Mouse (Mus musculus) E14TG2a.4 (cell line): Measurements from ENCODE around the gene Bst2.

Experiments used
- CTCF ChIP-seq: conservative IDR thresholded peaks from 2 replicates; pipeline ENCODE4 v1.5.1; 2014; ENCODE audit warnings: low read length
- NANOG ChIP-seq: IDR thresholded peaks from 2 replicates; pipeline ENCODE4 v1.6.1; 2014; ENCODE audit warnings: borderline replicate concordance, low read length, mixed read lengths
- POU5F1 ChIP-seq: IDR thresholded peaks from 2 replicates; pipeline ENCODE4 v1.6.1; 2014; ENCODE audit warnings: low read length, borderline replicate concordance

DNA sequence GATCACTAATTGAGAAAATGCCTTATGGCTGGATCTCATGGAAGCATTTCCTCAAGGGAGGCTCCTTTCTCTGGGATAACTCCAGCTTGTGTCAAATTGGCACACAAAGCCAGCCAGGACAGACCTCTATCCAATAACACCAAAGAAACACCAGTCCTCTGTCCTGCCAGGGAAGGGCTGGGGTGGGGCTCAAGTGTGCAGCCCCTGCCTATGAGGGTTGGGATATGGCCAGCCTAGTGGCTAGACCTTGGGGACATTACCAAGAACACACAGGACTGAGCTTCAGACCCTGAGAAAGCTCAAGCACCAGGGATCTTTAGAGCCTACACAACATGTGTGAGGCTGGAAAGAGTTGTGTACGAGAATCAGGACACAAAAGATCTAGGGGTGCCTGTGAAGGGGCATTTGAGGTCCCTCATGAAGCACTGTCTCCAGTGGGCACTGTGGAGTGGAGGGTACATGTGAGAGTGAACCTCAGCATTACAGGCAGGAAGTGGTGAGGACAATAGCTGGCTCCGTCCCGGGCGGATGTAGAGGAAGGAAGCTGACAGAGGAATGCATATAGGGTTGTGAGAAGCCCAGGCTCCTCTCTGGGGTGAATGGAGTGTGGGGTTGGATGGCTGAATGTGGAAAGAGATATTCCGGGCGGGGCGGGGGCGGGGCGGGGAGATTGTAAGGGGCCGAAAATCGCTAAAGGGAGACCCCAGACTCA is 8.7 kb downstream of the Bst2 start:
- TF ChIP-seq CTCF (no peak), NANOG (no peak), POU5F1 (no peak)
